Mouse (Mus musculus) small intestine, adult 2 months (tissue): Measurements from ENCODE around the gene Crlf2.

ENCODE experiments used
- CTCF ChIP-seq: fragments of 200-500 bp; IDR thresholded peaks from 2 replicates; pipeline ENCODE4 v1.5.1; 2012; ENCODE audit warnings: low read depth, mild to moderate bottlenecking, control low read depth, inconsistent platforms, low read length, moderate library complexity, mixed read lengths; ENCODE audit not compliant: insufficient replicate concordance, insufficient read length; ENCODE audit errors: extremely low read depth
- POLR2A ChIP-seq: fragments of 200-500 bp; IDR thresholded peaks from 2 replicates; pipeline ENCODE4 v1.6.1; 2012; ENCODE audit warnings: low read depth, mild to moderate bottlenecking, control low read depth, inconsistent platforms, low read length, moderate library complexity

DNA sequence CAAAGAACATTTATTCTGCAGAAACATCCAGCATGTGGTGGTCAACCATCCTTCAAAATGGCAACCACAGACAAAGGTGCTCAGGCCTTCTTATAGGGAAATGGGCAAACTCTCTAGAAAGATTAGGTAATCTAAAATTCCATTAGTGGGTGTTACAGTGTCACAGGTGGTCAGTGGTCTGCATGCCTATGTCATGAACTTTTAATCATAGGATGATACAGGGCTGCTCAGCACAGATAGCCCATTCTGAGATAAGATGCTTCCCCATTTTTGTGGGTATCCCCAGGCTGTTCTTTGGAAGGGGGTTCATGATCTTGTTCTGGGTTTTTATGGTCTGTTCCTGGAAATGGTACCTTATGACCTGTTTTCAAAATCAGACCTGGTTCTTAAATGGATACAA is 49.1 kb downstream of the Crlf2 start:
- no peak for TF ChIP-seq CTCF
- no peak for TF ChIP-seq POLR2A
